Mouse (Mus musculus) CH12.LX (cell line): ENCODE measurements around the gene Plin2. TPM values are rescaled to one million over a fixed set of nuclear protein-coding genes. Genes with fewer than 3 reads are reported as not detected.

Source experiments
- DNase-seq: peaks from one replicate; pipeline ENCODE4 v3.0.0-alpha.2; 2013; ENCODE audit errors: extremely low read depth
- H3K27ac ChIP-seq: 2 replicates; pipeline ENCODE4 v1.5.1; 2012; ENCODE audit warnings: low read depth, mild to moderate bottlenecking, control low read depth, moderate library complexity; ENCODE audit not compliant: insufficient read depth
- H3K27me3 ChIP-seq: replicated peaks from 2 replicates; pipeline ENCODE3; 2012; ENCODE audit warnings: inconsistent platforms
- H3K36me3 ChIP-seq, 2 experiments: replicated peaks in 1 of 2; 2 replicates each; pipeline versions ENCODE3 to v1.6.1; 2012; ENCODE audit warnings: inconsistent platforms in 1 of 2, low read length in 1 of 2, mild to moderate bottlenecking in 1 of 2, mixed read lengths in 1 of 2, moderate library complexity in 1 of 2; ENCODE audit not compliant: control insufficient read depth in 1 of 2, insufficient read depth in 1 of 2
- H3K4me1 ChIP-seq, 2 experiments: 2 replicates each; pipeline ENCODE4 v1.6.1; 2012; ENCODE audit warnings: inconsistent platforms in 1 of 2, moderate library complexity in 1 of 2; ENCODE audit not compliant: insufficient read depth in 2 of 2, control insufficient read depth in 1 of 2
- H3K4me2 ChIP-seq: 2 replicates; pipeline ENCODE4 v1.6.1; 2012; ENCODE audit warnings: low read depth, mild to moderate bottlenecking, control low read depth; ENCODE audit not compliant: poor library complexity, insufficient read depth, severe bottlenecking
- H3K4me3 ChIP-seq, 3 experiments: fragments of 150-350 bp in 1 of 3; sonication (generic) in 1 of 3; replicated peaks in 1 of 3; 2 replicates each; pipeline versions ENCODE3 to v1.5.1; 2011 to 2012; ENCODE audit warnings: low read depth in 2 of 3, low read length in 2 of 3, mild to moderate bottlenecking in 2 of 3, moderate library complexity in 2 of 3, control low read depth in 1 of 3, improper control_type of control experiment in 1 of 3, inconsistent platforms in 1 of 3, mixed read lengths in 1 of 3; ENCODE audit not compliant: poor library complexity in 1 of 3
- H3K79me2 ChIP-seq: replicated peaks from 2 replicates; pipeline ENCODE4 v1.6.1; 2012; ENCODE audit warnings: mild to moderate bottlenecking, moderate library complexity; ENCODE audit not compliant: control insufficient read depth, poor library complexity, insufficient read depth, severe bottlenecking; ENCODE audit errors: extremely low read depth
- H3K9ac ChIP-seq: 2 replicates; pipeline ENCODE4 v1.6.1; 2012; ENCODE audit warnings: low read depth, mild to moderate bottlenecking, control low read depth, moderate library complexity; ENCODE audit not compliant: insufficient read depth
- H3K9me3 ChIP-seq: replicated peaks from 2 replicates; pipeline ENCODE3; 2012; ENCODE audit warnings: low read length, inconsistent platforms, mixed read lengths
- CHD2 ChIP-seq: IDR thresholded peaks from 2 replicates; pipeline ENCODE4 v1.6.1; 2011; ENCODE audit warnings: low read length, improper control_type of control experiment
- CTCF ChIP-seq, 2 experiments: IDR thresholded peaks in 1 of 2; conservative IDR thresholded peaks in 1 of 2; 2 replicates each; pipeline ENCODE4 v1.5.1; 2011 to 2012; ENCODE audit warnings: low read depth in 2 of 2, low read length in 2 of 2, improper control_type of control experiment in 1 of 2, inconsistent platforms in 1 of 2, mild to moderate bottlenecking in 1 of 2, moderate library complexity in 1 of 2
- E2F4 ChIP-seq: IDR thresholded peaks from 2 replicates; pipeline ENCODE4 v1.6.1; 2011; ENCODE audit warnings: low read depth, low read length, improper control_type of control experiment; ENCODE audit not compliant: insufficient replicate concordance
- ELF1 ChIP-seq: IDR thresholded peaks from 2 replicates; pipeline ENCODE4 v1.6.1; 2014; ENCODE audit warnings: low read depth, mild to moderate bottlenecking, inconsistent platforms, low read length, improper control_type of control experiment
- ETS1 ChIP-seq: conservative IDR thresholded peaks from 2 replicates; pipeline ENCODE4 v1.6.1; 2012; ENCODE audit warnings: low read depth, mild to moderate bottlenecking, inconsistent platforms, low read length, improper control_type of control experiment, moderate library complexity
- JUN ChIP-seq: IDR thresholded peaks from 2 replicates; pipeline ENCODE4 v1.6.1; 2011; ENCODE audit warnings: low read depth, mild to moderate bottlenecking, low read length, improper control_type of control experiment, moderate library complexity; ENCODE audit not compliant: insufficient read depth
- JUND ChIP-seq: conservative IDR thresholded peaks from 2 replicates; pipeline ENCODE4 v1.6.1; 2011; ENCODE audit warnings: low read depth, low read length, improper control_type of control experiment
- KAT2A ChIP-seq: IDR thresholded peaks from 2 replicates; pipeline ENCODE4 v1.6.1; 2012; ENCODE audit warnings: low read length, improper control_type of control experiment, inconsistent platforms; ENCODE audit not compliant: insufficient replicate concordance
- MAX ChIP-seq: IDR thresholded peaks from 2 replicates; pipeline ENCODE4 v1.6.1; 2011; ENCODE audit warnings: low read length, improper control_type of control experiment
- MAZ ChIP-seq: IDR thresholded peaks from 2 replicates; pipeline ENCODE4 v1.6.1; 2012; ENCODE audit warnings: low read depth, mild to moderate bottlenecking, inconsistent platforms, low read length, improper control_type of control experiment, moderate library complexity
- MEF2A ChIP-seq: IDR thresholded peaks from 2 replicates; pipeline ENCODE4 v1.6.1; 2014; ENCODE audit warnings: low read depth, mild to moderate bottlenecking, inconsistent platforms, low read length, improper control_type of control experiment, borderline replicate concordance
- MYC ChIP-seq: IDR thresholded peaks from 2 replicates; pipeline ENCODE4 v1.6.1; 2011; ENCODE audit warnings: low read depth, mild to moderate bottlenecking, improper control_type of control experiment, low read length
- POLR2A ChIP-seq: IDR thresholded peaks from 2 replicates; pipeline ENCODE4 v1.6.1; 2011; ENCODE audit warnings: low read depth, mild to moderate bottlenecking, improper control_type of control experiment, low read length
- POLR2AphosphoS2 ChIP-seq: IDR thresholded peaks from 2 replicates; pipeline ENCODE4 v1.6.1; 2011; ENCODE audit warnings: low read depth, low read length, improper control_type of control experiment
- RAD21 ChIP-seq: IDR thresholded peaks from 2 replicates; pipeline ENCODE4 v1.6.1; 2011; ENCODE audit warnings: low read depth, mild to moderate bottlenecking, low read length, improper control_type of control experiment, moderate library complexity
- RCOR1 ChIP-seq: conservative IDR thresholded peaks from 2 replicates; pipeline ENCODE4 v1.6.1; 2012; ENCODE audit warnings: low read depth, mild to moderate bottlenecking, inconsistent platforms, low read length, improper control_type of control experiment
- SIN3A ChIP-seq: IDR thresholded peaks from 2 replicates; pipeline ENCODE4 v1.6.1; 2012; ENCODE audit warnings: low read length, improper control_type of control experiment, inconsistent platforms
- SMC3 ChIP-seq: IDR thresholded peaks from 2 replicates; pipeline ENCODE4 v1.6.1; 2011; ENCODE audit warnings: low read depth, low read length, improper control_type of control experiment
- ZKSCAN1 ChIP-seq: IDR thresholded peaks from 2 replicates; pipeline ENCODE4 v1.6.1; 2012; ENCODE audit warnings: low read depth, inconsistent platforms, low read length, improper control_type of control experiment, borderline replicate concordance
- ZMIZ1 ChIP-seq: IDR thresholded peaks from 2 replicates; pipeline ENCODE4 v1.6.1; 2012; ENCODE audit warnings: low read depth, mild to moderate bottlenecking, inconsistent platforms, low read length, improper control_type of control experiment
- dilution Hi-C: fragments of 300-500 bp; cut with MboI; formaldehyde crosslinking; loops from 2 replicates; pipeline ENCODE4 v1.14.3; 2020; ENCODE audit warnings: low sequenced_read_pairs; ENCODE audit not compliant: extremely low pct_unique_long_range_greater_than_20kb, extremely low pct_ligation_motif_present
- in situ Hi-C: fragments of 300-500 bp; cut with MboI; formaldehyde crosslinking; loops from 3 replicates; pipeline ENCODE4 v1.14.3; 2019; ENCODE audit warnings: low sequenced_read_pairs, low pct_ligation_motif_present, low pct_unique_long_range_greater_than_20kb, mixed read lengths
- polyA plus RNA-seq: library from polyadenylated mRNA; unstranded; fragments of >175 nt; gene quantifications from 2 replicates; pipeline ENCODE4 v1.2.1, GENCODE M21; 2012; ENCODE audit warnings: low read depth; ENCODE audit not compliant: insufficient read length
- total RNA-seq, 2 experiments: library from RNA; depleted of rRNA; stranded (reverse); fragments of 300-350 nt in 1 of 2; fragments of >200 nt in 1 of 2; gene quantifications; 2 replicates each; pipeline ENCODE4 v1.2.3; 2012 to 2014

Gene Plin2
- total and polyA plus RNA-seq, 3 experiments, result 13.4 to 44.9 (median 22.9) TPM

GRCm38 (mm10) chr4:86708801-86709200, 38.9 kb upstream of the Plin2 start:
- dilution Hi-C loops (no loop called here), in situ Hi-C loops (no loop called here)
- H3K79me2 ChIP-seq, result no peaks in the 10 kb centered on the region
- H3K27me3 ChIP-seq, result no peaks in the 10 kb centered on the region
- H3K9me3 ChIP-seq, result no peaks in the 10 kb centered on the region
- no peak overlapping the region for H3K4me3 ChIP-seq
- H3K4me2 ChIP-seq, result no peak overlapping the region
- TF ChIP-seq MYC (no peak), ZMIZ1 (no peak), RAD21 (peak; percentile 14; the same call in 1 of the 2 replicates), JUN (no peak), CTCF (conservative IDR thresholded peaks at IDR 0.05 in 1 of 2, IDR thresholded peaks at IDR 0.05 in 1 of 2; ENCODE audit: low read depth in 2 of 2, low read length in 2 of 2) (peak in 1 of 2 experiments; percentile 59; a peak in 2 of 4 replicates), SMC3 (peak; percentile 35), KAT2A (no peak), JUND (no peak), ZKSCAN1 (no peak)
- peak; percentile 20 for DNase-seq
- no peaks in the 10 kb centered on the region for H3K4me1 ChIP-seq
- no peak overlapping the region for H3K27ac ChIP-seq
- H3K9ac ChIP-seq, result no peak overlapping the region
- H3K36me3 ChIP-seq, result no peaks in the 10 kb centered on the region

GRCm38 (mm10) chr4:86699161-86699865, 29.5 kb upstream of the Plin2 start:
- no peak for DNase-seq
- Histone ChIP-seq H3K79me2 (no peaks in the 10 kb centered on the region), H3K27ac (no peak overlapping the region), H3K4me3 (no peak overlapping the region), H3K4me2 (no peak overlapping the region), H3K9ac (no peak overlapping the region), H3K9me3 (peaks cover 3% of the 10 kb centered on the region), H3K27me3 (no peaks in the 10 kb centered on the region), H3K36me3 (no peaks in the 10 kb centered on the region), H3K4me1 (no peaks in the 10 kb centered on the region)
- dilution Hi-C loops, result no loop called here
- in situ Hi-C loops, result loop anchor here (10.0 kb wide), 1 partner anchor 155 kb away; no protein-coding TSS in a partner anchor
- no peak for TF ChIP-seq POLR2AphosphoS2
- no peak for TF ChIP-seq MYC
- no peak for TF ChIP-seq RCOR1
- no peak for TF ChIP-seq CHD2
- no peak for TF ChIP-seq KAT2A
- TF ChIP-seq ETS1, result no peak
- no peak for TF ChIP-seq MAX
- TF ChIP-seq JUND, result no peak
- no peak for TF ChIP-seq MEF2A
- no peak for TF ChIP-seq POLR2A
- TF ChIP-seq SIN3A, result no peak
- TF ChIP-seq E2F4, result no peak
- no peak for TF ChIP-seq ELF1
- TF ChIP-seq MAZ, result no peak
